Mouse (Mus musculus) cerebellum, adult 2 months (tissue): ENCODE data around the gene Esyt2.

ENCODE experiments used
- CTCF ChIP-seq: fragments of 200-500 bp; IDR thresholded peaks from 2 replicates; pipeline ENCODE4 v1.5.1; 2011; ENCODE audit warnings: low read depth, mild to moderate bottlenecking, control low read depth, low read length, moderate library complexity, borderline replicate concordance; ENCODE audit not compliant: insufficient read depth
- POLR2A ChIP-seq: fragments of 200-500 bp; IDR thresholded peaks from 2 replicates; pipeline ENCODE4 v1.6.1; 2011; ENCODE audit warnings: low read length, control low read depth, borderline replicate concordance; ENCODE audit not compliant: insufficient read depth

GRCm38 (mm10) chr12:116273733-116274132 is 7.3 kb upstream of the Esyt2 start:
- no peak for TF ChIP-seq CTCF
- TF ChIP-seq POLR2A: no peak
